Mouse (Mus musculus) heart, postnatal 36 days (tissue): ENCODE results near the gene Adam23. TPM values are rescaled to one million over a fixed set of nuclear protein-coding genes. Genes with fewer than 3 reads are reported as not detected.
A peak's percentile ranks its signal among the peaks of the same experiment; 100 is the strongest.

Experiments
- DNase-seq, 2 experiments: peaks; one replicate each; pipeline ENCODE4 v3.0.0; 2021 to 2022
- intact Hi-C: fragments of 180-260 bp; cut with DNase I; formaldehyde crosslinking; loops from one replicate; pipeline ENCODE4 v1.15.1; 2025
- total RNA-seq, 2 experiments: library from RNA; stranded (reverse); gene quantifications; 2 replicates each; pipeline ENCODE4 v1.2.3; 2021

The Adam23 gene
- total RNA-seq = 1 to 10 TPM; 2.2 to 2.4 TPM

- DNase-seq = peak in 1 of 2 experiments; percentile 5
- intact Hi-C loops = no loop called here
These were observed at the start of gene Adam23 for GRCm38 (mm10) chr1:63445656-63446046. Gene Adam23 (plus strand): TSS chr1:63445891.

GRCm38 (mm10) chr1:63401130-63401529 lies 44.6 kb upstream of the Adam23 start:
- DNase-seq = no peak
- intact Hi-C loops = no loop called here

GRCm38 (mm10) chr1:63403601-63404000 lies 42.1 kb upstream of the Adam23 start:
- peak in 1 of 2 experiments; percentile 23 for DNase-seq
- intact Hi-C loops = no loop called here

GRCm38 (mm10) chr1:63408344-63408743 lies 37.3 kb upstream of the Adam23 start:
- intact Hi-C loops = no loop called here
- no peak for DNase-seq

GRCm38 (mm10) chr1:63418491-63418890 lies 27.2 kb upstream of the Adam23 start:
- no peak for DNase-seq
- intact Hi-C loops = no loop called here

GRCm38 (mm10) chr1:63430668-63431067 lies 15.0 kb upstream of the Adam23 start:
- intact Hi-C loops = no loop called here
- peak; percentile 4 to 10 for DNase-seq

GRCm38 (mm10) chr1:63431166-63431565 lies 14.5 kb upstream of the Adam23 start:
- intact Hi-C loops = no loop called here
- no peak for DNase-seq

GRCm38 (mm10) chr1:63431842-63432241 lies 13.8 kb upstream of the Adam23 start:
- intact Hi-C loops = no loop called here
- no peak for DNase-seq

- intact Hi-C loops = no loop called here
These were observed 11.6 kb upstream of the Adam23 start for GRCm38 (mm10) chr1:63434052-63434451.

GRCm38 (mm10) chr1:63437529-63437928 lies 8.2 kb upstream of the Adam23 start:
- no peak for DNase-seq
- intact Hi-C loops = no loop called here

More at GRCm38 (mm10) chr1:63434052-63434451, 11.6 kb upstream of the Adam23 start:
- DNase-seq = no peak

GRCm38 (mm10) chr1:63442186-63442585 lies 3.5 kb upstream of the Adam23 start:
- intact Hi-C loops = no loop called here
- no peak for DNase-seq

- no peak for DNase-seq
- intact Hi-C loops = no loop called here
These were observed 3.1 kb upstream of the Adam23 start for GRCm38 (mm10) chr1:63442616-63443015.

- no peak for DNase-seq
- intact Hi-C loops = no loop called here
These were observed 512 bp upstream of the Adam23 start for GRCm38 (mm10) chr1:63445149-63445609.

- DNase-seq = peak in 1 of 2 experiments; percentile 4
- intact Hi-C loops = no loop called here
These were observed 485 bp downstream of the Adam23 start for GRCm38 (mm10) chr1:63446047-63446704.

GRCm38 (mm10) chr1:63446721-63447120 lies 1.0 kb downstream of the Adam23 start:
- intact Hi-C loops = no loop called here
- no peak for DNase-seq

GRCm38 (mm10) chr1:63450091-63450490 lies 4.4 kb downstream of the Adam23 start:
- no peak for DNase-seq

GRCm38 (mm10) chr1:63453332-63453887 lies 7.7 kb downstream of the Adam23 start:
- DNase-seq = no peak
- intact Hi-C loops = no loop called here

More at GRCm38 (mm10) chr1:63450091-63450490, 4.4 kb downstream of the Adam23 start:
- intact Hi-C loops = no loop called here

GRCm38 (mm10) chr1:63457801-63458519 lies 12.3 kb downstream of the Adam23 start:
- intact Hi-C loops = no loop called here
- DNase-seq = no peak

GRCm38 (mm10) chr1:63459151-63459550 lies 13.5 kb downstream of the Adam23 start:
- intact Hi-C loops = no loop called here
- no peak for DNase-seq

- intact Hi-C loops = no loop called here
- no peak for DNase-seq
These were observed 14.2 kb downstream of the Adam23 start for GRCm38 (mm10) chr1:63459926-63460325.

GRCm38 (mm10) chr1:63464441-63464840 lies 18.8 kb downstream of the Adam23 start:
- intact Hi-C loops = no loop called here
- no peak for DNase-seq

- DNase-seq = no peak
- intact Hi-C loops = no loop called here
These were observed 27.6 kb downstream of the Adam23 start for GRCm38 (mm10) chr1:63473272-63473671.
